Mouse (Mus musculus) lung, adult 2 months (tissue): Measurements from ENCODE around the gene Pld2. TPM values are rescaled to one million over a fixed set of nuclear protein-coding genes. Genes with fewer than 3 reads are reported as not detected.
"Not testable (repeated sequence)": the region's sequence is repeated elsewhere in the genome, so short reads cannot be mapped to it uniquely, and the experiment has no call there.

Source experiments
- DNase-seq: peaks from one replicate; pipeline ENCODE4 v3.0.0; 2022
- H3K4me1 ChIP-seq: fragments of 200-500 bp; 2 replicates; pipeline ENCODE4 v1.6.1; 2011; ENCODE audit warnings: low read length; ENCODE audit not compliant: control insufficient read depth, insufficient read depth
- H3K4me3 ChIP-seq: fragments of 200-500 bp; replicated peaks from 2 replicates; pipeline ENCODE3; 2011; ENCODE audit warnings: low read depth, mild to moderate bottlenecking, control low read depth, low read length; ENCODE audit errors: extremely low read depth
- CTCF ChIP-seq: fragments of 200-500 bp; IDR thresholded peaks from 2 replicates; pipeline ENCODE4 v1.5.1; 2011; ENCODE audit warnings: mild to moderate bottlenecking, low read length, control low read depth; ENCODE audit not compliant: insufficient read depth
- POLR2A ChIP-seq: fragments of 200-500 bp; IDR thresholded peaks from 2 replicates; pipeline ENCODE4 v1.6.1; 2011; ENCODE audit warnings: low read depth, mild to moderate bottlenecking, control low read depth, low read length, borderline replicate concordance; ENCODE audit errors: extremely low read depth
- whole genome bisulfite sequencing: fragments of 180-500 bp; shearing (Covaris S2); methylation state at CpG from one replicate; pipeline ENCODE4 v1.1.7; 2018; 5-methylcytosine and 5-hydroxymethylcytosine counted together
- polyA plus RNA-seq: library from polyadenylated mRNA; depleted of rRNA; stranded (reverse); fragments of >200 nt; gene quantifications from 2 replicates; pipeline ENCODE4 v1.2.3, GENCODE M21; 2012

Gene Pld2
- polyA plus RNA-seq, 1 experiment, result 47.2 TPM

DNA sequence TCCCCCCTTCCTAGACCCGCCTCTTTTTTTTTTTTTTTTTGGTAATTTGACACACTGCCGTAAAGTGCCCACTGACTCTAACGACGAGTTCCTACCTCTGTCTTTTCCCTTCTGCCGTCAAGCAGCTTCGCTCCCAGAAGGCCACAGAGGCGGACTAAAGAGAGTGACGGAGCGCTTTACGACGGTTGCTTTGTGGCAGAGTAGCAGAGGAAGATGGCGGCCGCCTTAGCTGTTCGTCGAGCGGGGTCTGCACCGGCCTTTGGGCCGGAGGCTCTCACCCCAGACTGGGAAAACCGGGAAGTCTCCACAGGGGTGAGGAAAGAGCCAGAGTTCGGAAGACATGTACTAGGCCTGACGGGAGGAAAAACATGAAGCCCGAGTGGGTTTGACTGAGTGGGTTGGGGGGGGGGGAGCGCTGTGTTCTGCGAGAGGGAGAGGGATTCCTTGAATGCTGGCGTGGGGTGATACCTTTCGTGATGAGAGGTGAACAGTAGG, 14.6 kb upstream of the Pld2 start, which contains the start of gene Psmb6:
TSS of gene Psmb6 (plus strand) at position 184 of the 495 bp plus-strand sequence.
- Histone ChIP-seq H3K4me1 (peaks cover 2% of the 10 kb centered on the region; the same call in 1 of the 2 replicates), H3K4me3 (peak within 1 kb of the TSS; percentile 92)
- peak; percentile 85 for DNase-seq
- TF ChIP-seq CTCF (no peak), POLR2A (peak; percentile 85)
- under 1% methylated on average over 25 of the region's 26 CpGs for WGBS

DNA sequence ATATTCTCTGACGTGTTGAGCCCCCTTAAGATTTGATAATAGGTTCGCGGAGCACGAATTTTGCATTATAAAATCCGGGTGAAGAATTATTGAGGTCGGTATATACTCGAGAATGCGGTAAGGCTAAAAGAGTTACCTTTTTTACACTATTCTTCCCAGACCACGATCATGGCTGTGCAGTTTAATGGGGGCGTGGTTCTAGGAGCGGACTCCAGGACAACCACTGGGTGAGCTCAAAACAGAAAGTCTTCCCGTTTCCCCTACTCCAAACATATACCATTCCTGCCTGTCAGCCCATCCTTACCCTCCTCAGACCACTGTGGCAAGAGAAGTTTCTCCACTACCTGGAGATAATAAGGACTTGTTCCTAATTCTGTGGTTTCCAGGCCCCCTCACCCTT, 14.1 kb upstream of the Pld2 start:
- TF ChIP-seq CTCF (no peak), POLR2A (no peak)
- DNase-seq, result no peak
- 3% methylated on average over 12 of the region's 12 CpGs for WGBS
- H3K4me1 ChIP-seq, result peaks cover 2% of the 10 kb centered on the region; the same call in 1 of the 2 replicates
- peak overlapping the region; percentile 92 for H3K4me3 ChIP-seq

DNA sequence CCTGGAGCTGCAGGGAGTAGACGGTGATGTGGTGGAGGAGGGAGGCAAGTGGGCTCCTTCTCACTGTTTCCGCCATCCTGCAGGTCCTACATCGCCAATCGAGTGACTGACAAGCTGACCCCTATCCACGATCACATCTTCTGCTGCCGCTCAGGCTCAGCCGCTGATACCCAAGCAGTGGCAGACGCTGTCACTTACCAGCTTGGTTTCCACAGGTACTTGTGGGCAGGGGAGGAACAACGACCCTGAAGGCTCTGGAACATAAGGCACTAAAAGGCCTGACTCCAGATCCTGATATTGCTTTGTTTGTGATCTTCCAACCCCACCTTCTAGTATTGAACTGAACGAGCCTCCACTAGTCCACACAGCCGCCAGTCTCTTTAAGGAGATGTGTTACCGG, 13.7 kb upstream of the Pld2 start:
- Histone ChIP-seq H3K4me1 (peaks cover 2% of the 10 kb centered on the region; the same call in 1 of the 2 replicates), H3K4me3 (no peak overlapping the region)
- TF ChIP-seq CTCF (no peak), POLR2A (no peak)
- DNase-seq, result no peak
- WGBS, result 88% methylated on average over 12 of the region's 12 CpGs

DNA sequence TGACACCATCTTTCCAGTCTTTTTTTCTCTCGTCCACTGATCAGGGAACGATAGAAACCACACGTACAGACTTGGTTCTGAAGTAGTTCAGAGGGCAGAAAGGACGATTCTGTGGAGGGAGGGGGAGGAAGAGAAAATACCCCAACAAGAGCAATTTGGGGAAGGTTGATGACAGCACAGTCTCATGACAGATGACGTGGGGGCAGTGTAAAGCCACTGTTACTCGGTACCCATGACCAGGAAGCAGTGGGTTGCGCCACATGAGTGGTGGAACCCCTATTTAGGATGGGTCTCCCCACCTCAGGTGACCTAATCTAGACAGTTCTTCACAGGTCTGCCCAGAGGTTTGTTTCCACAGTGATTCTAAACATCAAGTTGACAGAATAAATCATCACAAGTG, 11.3 kb upstream of the Pld2 start:
- Histone ChIP-seq H3K4me3 (no peak overlapping the region), H3K4me1 (peaks cover 2% of the 10 kb centered on the region; the same call in 1 of the 2 replicates)
- TF ChIP-seq CTCF, result no peak
- no peak for TF ChIP-seq POLR2A
- no peak for DNase-seq
- WGBS, result 77% methylated on average over 7 of the region's 7 CpGs

DNA sequence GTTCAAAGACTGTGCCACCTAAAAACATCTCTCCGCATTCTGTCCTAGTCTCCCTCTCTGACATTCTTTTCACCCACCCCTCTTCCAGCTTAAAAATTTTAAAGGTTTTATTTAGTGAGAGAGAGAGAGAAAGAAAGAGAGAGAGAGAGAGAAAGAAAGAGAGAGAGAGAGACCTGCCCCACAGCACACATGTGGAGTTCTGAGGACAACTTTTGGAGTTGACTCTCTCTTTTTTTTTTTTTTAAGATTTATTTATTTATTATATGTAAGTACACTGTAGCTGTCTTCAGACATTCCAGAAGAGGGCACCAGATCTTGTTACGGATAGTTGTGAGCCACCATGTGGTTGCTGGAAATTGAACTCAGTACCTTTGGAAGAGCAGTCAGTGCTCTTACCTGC, 8.8 kb upstream of the Pld2 start:
- WGBS, result 62% methylated on average over 2 of the region's 2 CpGs
- DNase-seq, result not testable (repeated sequence)

DNA sequence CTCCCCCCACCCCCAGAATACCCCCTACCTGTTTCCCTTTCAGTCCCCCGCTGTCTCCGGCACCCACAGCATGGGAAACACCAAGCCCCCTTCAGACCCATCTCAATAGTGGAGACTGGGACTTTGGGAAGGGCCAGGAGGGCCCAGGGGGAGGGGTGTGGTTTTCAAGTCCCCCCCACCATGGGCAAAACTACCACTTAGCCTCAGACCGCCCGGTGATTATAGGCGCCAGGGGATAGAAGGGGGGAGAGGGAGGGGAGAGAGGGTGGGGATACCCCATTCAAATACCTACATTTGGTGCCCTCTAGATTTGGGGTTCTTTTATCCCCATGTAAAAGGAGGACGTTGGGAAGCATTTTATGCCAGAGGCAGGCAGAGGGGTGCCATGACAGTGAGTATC, 7.0 kb upstream of the Pld2 start, which contains the start of gene Gm40193:
TSS of gene Gm40193 (minus strand) at position 101 of the 400 bp plus-strand sequence.
- Histone ChIP-seq H3K4me1 (no peaks in the 10 kb centered on the region), H3K4me3 (no peak within 1 kb of the TSS)
- no peak for DNase-seq
- TF ChIP-seq POLR2A, result no peak
- 79% methylated on average over 6 of the region's 6 CpGs for WGBS

More for the DNA sequence above, 8.8 kb upstream of the Pld2 start:
- not testable (repeated sequence) for H3K4me1 ChIP-seq, H3K4me3 ChIP-seq

GRCm38 (mm10) chr11:70539423-70539822, 441 bp upstream of the Pld2 start:
- no peak for TF ChIP-seq POLR2A
- no peak for TF ChIP-seq CTCF
- Histone ChIP-seq H3K4me1 (no peaks in the 10 kb centered on the region; the same call in 1 of the 2 replicates), H3K4me3 (peak overlapping the region; percentile 70)
- no peak for DNase-seq
- 6% methylated on average over 9 of the region's 9 CpGs for WGBS

DNA sequence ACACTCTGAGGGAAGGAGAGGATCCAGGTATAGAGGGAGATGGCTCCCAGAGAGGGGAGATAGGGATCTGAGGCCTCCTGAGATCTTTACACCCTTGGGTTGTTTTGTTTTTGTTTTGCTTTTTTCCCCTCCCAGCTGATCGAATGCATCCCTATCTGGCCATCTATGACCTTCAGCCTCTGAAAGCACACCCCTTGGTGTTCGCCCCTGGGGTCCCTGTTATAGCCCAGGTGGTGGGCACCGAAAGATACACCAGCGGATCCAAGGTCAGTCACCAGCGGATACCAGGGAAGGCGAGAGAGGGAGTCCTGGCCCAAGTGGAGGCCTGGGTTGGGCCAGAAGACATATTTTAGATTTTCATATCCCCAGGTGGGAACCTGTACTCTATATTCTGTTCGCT, 1.1 kb downstream of the Pld2 start:
- TF ChIP-seq CTCF (no peak), POLR2A (no peak)
- Histone ChIP-seq H3K4me3 (no peak overlapping the region), H3K4me1 (no peaks in the 10 kb centered on the region; the same call in 1 of the 2 replicates)
- DNase-seq, result no peak
- WGBS, result 84% methylated on average over 7 of the region's 7 CpGs

DNA sequence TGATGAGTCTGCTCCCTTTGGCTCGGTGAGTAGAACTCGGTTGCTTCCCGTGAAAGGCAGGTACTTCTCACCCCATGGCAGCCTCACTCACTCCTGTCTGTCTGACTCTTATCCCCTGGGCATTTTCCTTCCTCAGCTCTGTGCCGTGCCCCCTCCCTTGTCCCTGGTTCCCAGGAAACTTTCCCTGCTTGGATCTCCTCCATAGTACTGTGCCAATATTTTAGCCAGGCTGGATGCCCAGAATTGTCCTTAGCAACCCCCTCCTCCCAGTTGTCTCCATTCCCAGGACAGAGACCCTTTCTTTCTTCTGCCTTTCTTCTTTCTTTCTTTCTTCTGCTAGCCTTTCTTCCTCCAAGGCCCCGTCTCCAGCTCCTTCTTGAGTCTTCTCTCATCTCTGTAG, 1.6 kb downstream of the Pld2 start:
- 63% methylated on average over 5 of the region's 5 CpGs for WGBS
- no peak for DNase-seq
- H3K4me1 ChIP-seq, result no peaks in the 10 kb centered on the region; the same call in 1 of the 2 replicates
- no peak overlapping the region for H3K4me3 ChIP-seq
- TF ChIP-seq CTCF, result no peak
- TF ChIP-seq POLR2A, result no peak

DNA sequence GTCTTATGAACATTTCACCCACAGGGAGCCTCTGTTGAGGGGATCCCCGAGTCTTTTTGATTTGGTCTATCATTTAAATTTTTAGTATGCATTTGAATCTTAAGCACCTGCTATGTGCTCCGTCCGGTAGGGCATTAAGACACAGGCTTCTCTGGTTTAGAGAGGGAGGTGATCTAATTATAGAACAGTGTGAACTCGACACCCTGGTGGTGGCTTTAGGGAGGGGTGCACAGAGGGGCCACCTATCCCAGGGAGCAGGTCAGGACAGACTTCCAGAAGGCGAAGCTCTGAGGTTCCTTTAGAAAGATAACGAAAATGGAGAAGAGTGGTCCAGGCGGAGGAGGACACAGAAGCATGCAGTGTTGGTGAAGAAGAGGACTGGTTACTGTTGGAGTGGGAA, 4.6 kb downstream of the Pld2 start:
- TF ChIP-seq CTCF (no peak), POLR2A (no peak)
- no peak overlapping the region for H3K4me3 ChIP-seq
- WGBS, result 64% methylated on average over 7 of the region's 7 CpGs
- DNase-seq, result no peak
- H3K4me1 ChIP-seq, result no peaks in the 10 kb centered on the region; the same call in 1 of the 2 replicates
